Comparison of ENCODE assay signal across 29 mouse cellular contexts in the genomic region with DNA sequence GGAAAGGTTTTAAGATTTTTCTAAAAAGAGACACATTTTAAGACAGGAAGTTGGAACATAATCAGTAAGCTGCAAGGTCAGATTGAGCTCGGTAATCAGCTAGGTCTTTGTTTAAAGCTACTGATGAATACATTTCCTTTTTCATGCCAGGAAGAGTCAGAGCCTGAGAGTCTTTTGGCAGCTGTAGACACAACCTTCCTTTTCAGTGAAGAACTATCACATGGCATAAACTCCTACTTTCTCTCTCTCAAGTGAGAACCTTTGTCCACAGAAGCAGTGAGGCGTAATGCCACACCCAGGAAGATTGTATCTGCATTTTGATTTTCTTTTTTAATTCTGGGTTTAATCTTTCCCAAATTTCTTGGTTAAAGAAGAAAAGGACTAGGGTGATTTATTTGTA.
DNase-seq lines count a peak whose midpoint lies in the region; ATAC-seq and TF ChIP-seq lines count a peak whose summit lies in the region.
"Had no signal": no experiment of that assay in that cellular context is flagged by ENCODE, and none has a peak within 500 bp of the region (broad histone marks: within the 10 kb centered on the region; RNA-seq: fewer than 3 reads in every experiment).

No protein-coding gene starts in this region.

- no peak overlapping the region for H3K4me2 ChIP-seq in embryonic facial prominence, embryonic 14.5 days (ENCODE audit: low read depth, low read length)
- no peak overlapping the region for H3K4me2 ChIP-seq in hindbrain, postnatal 0 days (ENCODE audit: low read depth, low read length)
- no peak overlapping the region for H3K4me2 ChIP-seq in hindbrain, embryonic 12.5 days (replicated peaks)
- H3K4me2 ChIP-seq: embryonic facial prominence, embryonic 13.5 days; heart, embryonic 13.5 days; liver, embryonic 12.5 days; midbrain, embryonic 11.5 days; neural tube, embryonic 13.5 days had no signal

- H3K9me3 ChIP-seq in embryonic facial prominence, embryonic 14.5 days (ENCODE audit: control insufficient read depth, low read length) = no peaks in the 10 kb centered on the region
- no peaks in the 10 kb centered on the region for H3K9me3 ChIP-seq in embryonic facial prominence, embryonic 10.5 days
- H3K9me3 ChIP-seq in hindbrain, postnatal 0 days (ENCODE audit: low read length) = no peaks in the 10 kb centered on the region
- H3K9me3 ChIP-seq in hindbrain, embryonic 12.5 days (replicated peaks) = no peaks in the 10 kb centered on the region
- H3K9me3 ChIP-seq: embryonic facial prominence, embryonic 13.5 days; G1E; heart, embryonic 13.5 days; liver, embryonic 12.5 days; neural tube, embryonic 13.5 days had no signal

- WGBS in embryonic facial prominence, embryonic 14.5 days = 46% methylated on average over 2 of the region's 2 CpGs
- 59% methylated on average over 2 of the region's 2 CpGs for WGBS in embryonic facial prominence, embryonic 10.5 days
- WGBS in hindbrain, postnatal 0 days = 48% methylated on average over 2 of the region's 2 CpGs
- WGBS in hindbrain, embryonic 12.5 days = 78% methylated on average over 2 of the region's 2 CpGs

- H3K27ac ChIP-seq in embryonic facial prominence, embryonic 14.5 days (replicated peaks; ENCODE audit: low read depth, low read length) = no peak overlapping the region
- H3K27ac ChIP-seq in embryonic facial prominence, embryonic 10.5 days (replicated peaks) = no peak overlapping the region
- H3K27ac ChIP-seq in hindbrain, postnatal 0 days = no peak overlapping the region
- H3K27ac ChIP-seq in hindbrain, embryonic 12.5 days = no peak overlapping the region
- H3K27ac ChIP-seq: embryonic facial prominence, embryonic 13.5 days; heart, adult 2 months; heart, embryonic 13.5 days; liver, embryonic 12.5 days; neural tube, embryonic 13.5 days; stomach, postnatal 0 days had no signal

- no peaks in the 10 kb centered on the region for H3K27me3 ChIP-seq in embryonic facial prominence, embryonic 14.5 days (replicated peaks; ENCODE audit: control insufficient read depth, insufficient read depth, low read length)
- no peaks in the 10 kb centered on the region for H3K27me3 ChIP-seq in embryonic facial prominence, embryonic 10.5 days (replicated peaks; ENCODE audit: low read depth, poor library complexity, severe bottlenecking)
- H3K27me3 ChIP-seq in hindbrain, postnatal 0 days (ENCODE audit: insufficient read depth, low read length) = no peaks in the 10 kb centered on the region
- no peaks in the 10 kb centered on the region for H3K27me3 ChIP-seq in hindbrain, embryonic 12.5 days
- H3K27me3 ChIP-seq: embryonic facial prominence, embryonic 13.5 days; heart, embryonic 13.5 days; liver, embryonic 12.5 days; neural tube, embryonic 13.5 days had no signal

- DNase-seq in embryonic facial prominence, embryonic 14.5 days (ENCODE audit: low spot score) = peak; percentile 14
- DNase-seq in embryonic facial prominence, embryonic 10.5 days (ENCODE audit: low spot score) = no peak
- peak; percentile 40 for DNase-seq in hindbrain, postnatal 0 days (ENCODE audit: low spot score)
- DNase-seq in kidney, postnatal 36 days = peak; percentile 22 to 24
- DNase-seq in kidney, postnatal 14 days = no peak
- peak; percentile 22 for DNase-seq in A20 (ENCODE audit: low read depth, low spot score)
- DNase-seq in ovary, adult 18-20 months (ENCODE audit: low spot score) = no peak
- DNase-seq: adrenal gland, postnatal 10 days; cerebellum, adult 11-12 months; cerebellum, adult 9-11 months; embryo, embryonic 11 days; heart, adult 2 months; heart, postnatal 10 days; liver, postnatal 0 days; right cerebral cortex, postnatal 14 days; thymus, adult 18-20 months; thymus, postnatal 25 days had no signal

- no peak overlapping the region for H3K4me3 ChIP-seq in embryonic facial prominence, embryonic 14.5 days (ENCODE audit: low read depth, low read length)
- H3K4me3 ChIP-seq in embryonic facial prominence, embryonic 10.5 days = no peak overlapping the region
- H3K4me3 ChIP-seq in hindbrain, postnatal 0 days (ENCODE audit: low read length) = no peak overlapping the region
- no peak overlapping the region for H3K4me3 ChIP-seq in hindbrain, embryonic 12.5 days
- H3K4me3 ChIP-seq: embryonic facial prominence, embryonic 13.5 days; erythroblast, embryonic 14.5 days; heart, adult 2 months; heart, embryonic 13.5 days; liver, embryonic 12.5 days; neural tube, embryonic 13.5 days had no signal

- TF ChIP-seq CTCF in hindbrain, postnatal 0 days (IDR thresholded peaks at IDR 0.05; ENCODE audit: low read depth) = no peak

- no peak overlapping the region for H3K9ac ChIP-seq in embryonic facial prominence, embryonic 14.5 days (ENCODE audit: low read depth, low read length)
- H3K9ac ChIP-seq in hindbrain, postnatal 0 days (replicated peaks; ENCODE audit: low read length) = no peak overlapping the region
- no peak overlapping the region for H3K9ac ChIP-seq in hindbrain, embryonic 12.5 days
- H3K9ac ChIP-seq: embryonic facial prominence, embryonic 13.5 days; heart, embryonic 13.5 days; liver, embryonic 12.5 days; liver, postnatal 0 days; neural tube, embryonic 13.5 days had no signal

- no peaks in the 10 kb centered on the region for H3K36me3 ChIP-seq in embryonic facial prominence, embryonic 14.5 days (ENCODE audit: control insufficient read depth, insufficient read depth, low read length)
- no peaks in the 10 kb centered on the region for H3K36me3 ChIP-seq in embryonic facial prominence, embryonic 10.5 days (replicated peaks)
- no peaks in the 10 kb centered on the region for H3K36me3 ChIP-seq in hindbrain, postnatal 0 days (ENCODE audit: insufficient read depth, low read length)
- no peaks in the 10 kb centered on the region for H3K36me3 ChIP-seq in hindbrain, embryonic 12.5 days
- H3K36me3 ChIP-seq: embryonic facial prominence, embryonic 13.5 days; G1E; heart, embryonic 13.5 days; liver, embryonic 12.5 days; neural tube, embryonic 13.5 days had no signal

- H3K4me1 ChIP-seq in embryonic facial prominence, embryonic 14.5 days (ENCODE audit: control insufficient read depth, insufficient read depth, low read length) = no peaks in the 10 kb centered on the region
- H3K4me1 ChIP-seq in embryonic facial prominence, embryonic 10.5 days = no peaks in the 10 kb centered on the region
- no peaks in the 10 kb centered on the region for H3K4me1 ChIP-seq in hindbrain, postnatal 0 days (ENCODE audit: insufficient read depth, low read length)
- no peaks in the 10 kb centered on the region for H3K4me1 ChIP-seq in hindbrain, embryonic 12.5 days
- H3K4me1 ChIP-seq: embryonic facial prominence, embryonic 13.5 days; heart, embryonic 13.5 days; liver, embryonic 12.5 days; neural tube, embryonic 13.5 days had no signal

- no peak for ATAC-seq in embryonic facial prominence, embryonic 14.5 days (ENCODE audit: low read depth)
- ATAC-seq in hindbrain, postnatal 0 days = 0 out of 2 replicates have a peak, but pooled peaks have one; percentile 51
- no peak for ATAC-seq in hindbrain, embryonic 12.5 days (ENCODE audit: low FRiP score)
- ATAC-seq: intestine, embryonic 16.5 days; liver, embryonic 12.5 days; liver, postnatal 0 days; midbrain, embryonic 16.5 days; Patski had no signal

Comparison
In these comparisons a context has a peak if more than half of its experiments do, and no peak if none do; other contexts are left out.
1. DNase-seq: peak in embryonic facial prominence, embryonic 14.5 days (single experiment), hindbrain, postnatal 0 days (single experiment), kidney, postnatal 36 days (2 of 2) and A20 (single experiment); none in embryonic facial prominence, embryonic 10.5 days (single experiment), kidney, postnatal 14 days (single experiment) and ovary, adult 18-20 months (single experiment).